Mouse (Mus musculus) stomach, postnatal 0 days (tissue): Measurements from ENCODE around the gene Stard10. TPM values are rescaled to one million over a fixed set of nuclear protein-coding genes. Genes with fewer than 3 reads are reported as not detected.

Source experiments
- ATAC-seq: fragments of 200-750 bp; cut with Nextera tagmentation; 2 replicates; pipeline ENCODE4 v1.8.0; 2017; ENCODE audit not compliant: low FRiP score, low TSS enrichment
- DNase-seq: peaks from one replicate; pipeline ENCODE4 v3.0.0-alpha.2; 2016; ENCODE audit warnings: low spot score
- H3K27ac ChIP-seq: fragments of 300-500 bp; sonication (generic); replicated peaks from 2 replicates; pipeline ENCODE4 v1.5.1; 2014; ENCODE audit warnings: mild to moderate bottlenecking, control low read depth
- H3K27me3 ChIP-seq: fragments of 300-500 bp; sonication (generic); 2 replicates; pipeline ENCODE4 v1.6.1; 2014; ENCODE audit warnings: low read length; ENCODE audit not compliant: control insufficient read depth, insufficient read depth
- H3K36me3 ChIP-seq: fragments of 300-500 bp; sonication (generic); 2 replicates; pipeline ENCODE4 v1.6.1; 2014; ENCODE audit warnings: low read length, mixed read lengths; ENCODE audit not compliant: control insufficient read depth, insufficient read depth
- H3K4me1 ChIP-seq: fragments of 300-500 bp; sonication (generic); replicated peaks from 2 replicates; pipeline ENCODE4 v1.6.1; 2014; ENCODE audit warnings: antibody characterized with exemption; ENCODE audit not compliant: control insufficient read depth, insufficient read depth
- H3K4me2 ChIP-seq: fragments of 300-500 bp; sonication (generic); replicated peaks from 2 replicates; pipeline ENCODE4 v1.6.1; 2014; ENCODE audit warnings: low read depth, mild to moderate bottlenecking, control low read depth, moderate library complexity
- H3K4me3 ChIP-seq: fragments of 300-500 bp; sonication (generic); 2 replicates; pipeline ENCODE4 v1.5.1; 2014; ENCODE audit warnings: low read depth, low read length, control low read depth
- H3K9ac ChIP-seq: fragments of 300-500 bp; sonication (generic); 2 replicates; pipeline ENCODE4 v1.6.1; 2014; ENCODE audit warnings: mild to moderate bottlenecking, low read length, control low read depth, mixed read lengths
- H3K9me3 ChIP-seq: fragments of 300-500 bp; sonication (generic); 2 replicates; pipeline ENCODE4 v1.6.1; 2016; ENCODE audit warnings: low read length; ENCODE audit not compliant: control insufficient read depth
- CTCF ChIP-seq: IDR thresholded peaks from 2 replicates; pipeline ENCODE4 v1.5.1; 2016; ENCODE audit warnings: antibody characterized with exemption, low read depth, mild to moderate bottlenecking, moderate library complexity
- EP300 ChIP-seq: optimal IDR thresholded peaks from 2 replicates; pipeline ENCODE3; 2016; ENCODE audit warnings: antibody characterized with exemption
- WGBS: fragments of 180-500 bp; shearing (Covaris S2); extraction: QIAGEN DNeasy Blood & Tissue Kit; methylation state at CpG from one replicate; pipeline ENCODE4 v1.1.7; 2014; 5-methylcytosine and 5-hydroxymethylcytosine counted together
- polyA plus RNA-seq: library from polyadenylated mRNA; unstranded; fragments of >200 nt; fragmentation: Nextera tagmentation; extraction: Ambion mirVana; gene quantifications from 2 replicates; pipeline ENCODE4 v1.2.1, GENCODE M21; 2015

Gene Stard10
- polyA plus RNA-seq, 1 experiment from 2014 or later: 132 TPM

GRCm38 (mm10) chr7:101284504-101284903, 32.4 kb upstream of the Stard10 start:
- DNase-seq (no peak), ATAC-seq (no peak)
- no peak overlapping the region for H3K9ac ChIP-seq
- TF ChIP-seq CTCF (no peak), EP300 (no peak)
- H3K4me2 ChIP-seq: no peak overlapping the region
- no peak overlapping the region for H3K4me3 ChIP-seq
- no peaks in the 10 kb centered on the region for H3K4me1 ChIP-seq
- H3K36me3 ChIP-seq: peaks cover 5% of the 10 kb centered on the region; the same call in 1 of the 2 replicates
- H3K9me3 ChIP-seq: no peaks in the 10 kb centered on the region
- H3K27me3 ChIP-seq: no peaks in the 10 kb centered on the region
- 89% methylated on average over 1 of the region's 1 CpGs for WGBS
- H3K27ac ChIP-seq: no peak overlapping the region

DNA sequence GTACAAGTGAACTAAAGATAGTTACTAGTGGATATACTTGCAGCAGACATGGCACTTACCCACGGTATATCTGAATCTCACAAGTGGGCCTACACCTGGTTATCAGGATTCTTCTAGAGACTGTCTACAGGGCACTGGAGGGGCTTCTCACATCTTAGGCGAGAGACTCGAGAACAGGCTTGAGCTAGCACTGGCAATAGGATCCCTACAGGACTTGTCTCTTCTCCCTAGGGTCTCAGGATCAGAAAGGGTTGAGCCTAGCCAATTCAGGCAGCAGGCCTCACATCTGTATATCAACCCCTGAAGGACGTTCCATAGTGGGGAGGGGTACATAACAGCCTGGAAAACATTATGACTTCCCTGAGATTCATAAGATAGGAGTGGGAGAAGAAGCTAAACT, 30.0 kb upstream of the Stard10 start:
- 76% methylated on average over 4 of the region's 4 CpGs for WGBS
- no peak overlapping the region for H3K4me2 ChIP-seq
- no peaks in the 10 kb centered on the region for H3K27me3 ChIP-seq
- H3K4me3 ChIP-seq: no peak overlapping the region
- H3K36me3 ChIP-seq: peaks cover 5% of the 10 kb centered on the region; the same call in 1 of the 2 replicates
- H3K9ac ChIP-seq: no peak overlapping the region
- TF ChIP-seq CTCF (no peak), EP300 (no peak)
- no peaks in the 10 kb centered on the region for H3K9me3 ChIP-seq
- no peak overlapping the region for H3K27ac ChIP-seq
- no peaks in the 10 kb centered on the region for H3K4me1 ChIP-seq
- DNase-seq (no peak), ATAC-seq (no peak)

- Histone ChIP-seq H3K4me1 (no peaks in the 10 kb centered on the region), H3K4me2 (no peak overlapping the region), H3K4me3 (no peak overlapping the region), H3K27ac (no peak overlapping the region), H3K27me3 (no peaks in the 10 kb centered on the region), H3K9ac (no peak overlapping the region), H3K36me3 (no peaks in the 10 kb centered on the region; the same call in 1 of the 2 replicates), H3K9me3 (no peaks in the 10 kb centered on the region)
- ATAC-seq: no peak
- TF ChIP-seq EP300: no peak
- no peak for TF ChIP-seq CTCF
- 81% methylated on average over 2 of the region's 2 CpGs for WGBS
- no peak for DNase-seq
Observed at GRCm38 (mm10) chr7:101287820-101288219, 29.1 kb upstream of the Stard10 start.

GRCm38 (mm10) chr7:101288436-101288835, 28.4 kb upstream of the Stard10 start:
- peak; percentile 67 for DNase-seq
- Histone ChIP-seq H3K4me3 (no peak overlapping the region), H3K27me3 (no peaks in the 10 kb centered on the region), H3K27ac (no peak overlapping the region), H3K4me1 (no peaks in the 10 kb centered on the region), H3K36me3 (no peaks in the 10 kb centered on the region; the same call in 1 of the 2 replicates), H3K4me2 (no peak overlapping the region), H3K9me3 (no peaks in the 10 kb centered on the region), H3K9ac (no peak overlapping the region)
- ATAC-seq: no peak
- no peak for TF ChIP-seq EP300
- peak; percentile 86 for TF ChIP-seq CTCF
- 31% methylated on average over 4 of the region's 4 CpGs for WGBS

DNA sequence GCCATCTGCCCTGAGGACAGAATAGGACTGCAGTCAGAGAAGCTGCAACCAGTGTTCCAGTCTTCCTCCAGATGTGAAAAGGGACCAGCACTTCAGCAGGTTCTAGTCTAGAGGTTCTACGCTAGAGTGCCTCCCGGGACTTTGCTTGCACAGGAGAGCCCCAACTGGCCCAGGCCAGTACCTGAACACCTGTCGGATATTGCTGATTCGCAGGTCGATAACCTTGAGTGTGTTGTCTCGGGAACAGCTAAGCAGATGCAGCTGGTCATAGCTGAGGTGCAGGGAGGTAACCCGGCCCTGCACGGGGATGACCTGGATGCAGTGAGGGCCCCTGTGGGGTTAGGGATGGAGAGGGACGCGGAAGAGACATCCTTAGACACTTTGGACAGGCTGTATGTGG, 26.5 kb upstream of the Stard10 start:
- 87% methylated on average over 10 of the region's 10 CpGs for WGBS
- TF ChIP-seq CTCF (no peak), EP300 (no peak)
- Histone ChIP-seq H3K27ac (no peak overlapping the region), H3K4me3 (no peak overlapping the region), H3K4me1 (no peaks in the 10 kb centered on the region), H3K9ac (no peak overlapping the region), H3K9me3 (no peaks in the 10 kb centered on the region), H3K36me3 (no peaks in the 10 kb centered on the region; the same call in 1 of the 2 replicates), H3K27me3 (no peaks in the 10 kb centered on the region), H3K4me2 (no peak overlapping the region)
- ATAC-seq (no peak), DNase-seq (no peak)

GRCm38 (mm10) chr7:101291211-101291610, 25.7 kb upstream of the Stard10 start:
- H3K4me2 ChIP-seq: no peak overlapping the region
- ATAC-seq: no peak
- no peak for DNase-seq
- H3K4me3 ChIP-seq: no peak overlapping the region
- no peaks in the 10 kb centered on the region for H3K9me3 ChIP-seq
- TF ChIP-seq CTCF: no peak
- no peak for TF ChIP-seq EP300
- H3K27me3 ChIP-seq: no peaks in the 10 kb centered on the region
- WGBS: 77% methylated on average over 5 of the region's 5 CpGs
- no peaks in the 10 kb centered on the region for H3K4me1 ChIP-seq
- no peak overlapping the region for H3K9ac ChIP-seq
- no peaks in the 10 kb centered on the region; the same call in 1 of the 2 replicates for H3K36me3 ChIP-seq
- no peak overlapping the region for H3K27ac ChIP-seq
